Mouse (Mus musculus) midbrain, postnatal 0 days (tissue): ENCODE results near the gene Ehd2. TPM values are rescaled to one million over a fixed set of nuclear protein-coding genes. Genes with fewer than 3 reads are reported as not detected.

Experiments used
- ATAC-seq: fragments of 200-750 bp; cut with Nextera tagmentation; 2 replicates; pipeline ENCODE4 v1.8.0; 2017; ENCODE audit warnings: moderate number of reproducible peaks, mild to moderate bottlenecking, moderate TSS enrichment, moderate library complexity; ENCODE audit not compliant: low FRiP score
- DNase-seq: peaks from one replicate; pipeline ENCODE4 v3.0.0-alpha.2; 2015; ENCODE audit warnings: low spot score
- H3K27ac ChIP-seq: fragments of 300-500 bp; sonication (generic); 2 replicates; pipeline ENCODE4 v1.5.1; 2014; ENCODE audit warnings: low read depth, mild to moderate bottlenecking, low read length, mixed read lengths
- H3K27me3 ChIP-seq: fragments of 300-500 bp; sonication (generic); 2 replicates; pipeline ENCODE4 v1.6.1; 2014; ENCODE audit warnings: low read length, control low read depth, mixed read lengths; ENCODE audit not compliant: insufficient read depth
- H3K36me3 ChIP-seq: fragments of 300-500 bp; sonication (generic); 2 replicates; pipeline ENCODE4 v1.6.1; 2014; ENCODE audit warnings: low read length, control low read depth, mixed read lengths; ENCODE audit not compliant: insufficient read depth
- H3K4me1 ChIP-seq: fragments of 300-500 bp; sonication (generic); 2 replicates; pipeline ENCODE4 v1.6.1; 2014; ENCODE audit warnings: mild to moderate bottlenecking, control low read depth, antibody characterized with exemption, low read length, mixed read lengths; ENCODE audit not compliant: insufficient read depth
- H3K4me2 ChIP-seq: fragments of 300-500 bp; sonication (generic); 2 replicates; pipeline ENCODE4 v1.6.1; 2014; ENCODE audit warnings: low read depth, mild to moderate bottlenecking, low read length, mixed read lengths; ENCODE audit not compliant: poor library complexity, severe bottlenecking
- H3K4me3 ChIP-seq: fragments of 300-500 bp; sonication (generic); 2 replicates; pipeline ENCODE4 v1.5.1; 2014; ENCODE audit warnings: low read depth, mild to moderate bottlenecking, low read length, moderate library complexity
- H3K9ac ChIP-seq: fragments of 300-500 bp; sonication (generic); replicated peaks from 2 replicates; pipeline ENCODE4 v1.6.1; 2014; ENCODE audit warnings: mild to moderate bottlenecking, low read length, moderate library complexity, mixed read lengths; ENCODE audit not compliant: poor library complexity, severe bottlenecking
- H3K9me3 ChIP-seq: fragments of 300-500 bp; sonication (generic); 2 replicates; pipeline ENCODE4 v1.6.1; 2016; ENCODE audit warnings: low read length, control low read depth
- CTCF ChIP-seq: IDR thresholded peaks from 2 replicates; pipeline ENCODE4 v1.5.1; 2016; ENCODE audit warnings: antibody characterized with exemption, mild to moderate bottlenecking
- WGBS: fragments of 180-500 bp; shearing (Covaris S2); extraction: QIAGEN DNeasy Blood & Tissue Kit; methylation state at CpG from one replicate; pipeline ENCODE4 v1.1.7; 2014; 5-methylcytosine and 5-hydroxymethylcytosine counted together
- polyA plus RNA-seq: library from polyadenylated mRNA; unstranded; fragments of >200 nt; fragmentation: Nextera tagmentation; extraction: Ambion mirVana; gene quantifications from 2 replicates; pipeline ENCODE4 v1.2.1, GENCODE M21; 2015
- total RNA-seq: library from RNA; depleted of rRNA; stranded (reverse); fragments of >200 nt; gene quantifications from 2 replicates; pipeline ENCODE4 v1.2.3, GENCODE M21; 2014

Ehd2 gene
- total and polyA plus RNA-seq, 2 experiments from 2014 or later = 3.9 to 5.9 TPM

- peak; percentile 85 for TF ChIP-seq CTCF
- Histone ChIP-seq H3K36me3 (peaks cover 33% of the 10 kb centered on the region), H3K4me2 (no peak overlapping the region), H3K27ac (no peak overlapping the region), H3K4me1 (no peaks in the 10 kb centered on the region), H3K9ac (no peak overlapping the region), H3K27me3 (no peaks in the 10 kb centered on the region), H3K4me3 (no peak overlapping the region), H3K9me3 (no peaks in the 10 kb centered on the region)
- ATAC-seq (no peak), DNase-seq (peak; percentile 64)
- WGBS = 39% methylated on average over 4 of the region's 4 CpGs
Measured at GRCm38 (mm10) chr7:15982729-15983407, 15.5 kb upstream of the Ehd2 start.

DNA sequence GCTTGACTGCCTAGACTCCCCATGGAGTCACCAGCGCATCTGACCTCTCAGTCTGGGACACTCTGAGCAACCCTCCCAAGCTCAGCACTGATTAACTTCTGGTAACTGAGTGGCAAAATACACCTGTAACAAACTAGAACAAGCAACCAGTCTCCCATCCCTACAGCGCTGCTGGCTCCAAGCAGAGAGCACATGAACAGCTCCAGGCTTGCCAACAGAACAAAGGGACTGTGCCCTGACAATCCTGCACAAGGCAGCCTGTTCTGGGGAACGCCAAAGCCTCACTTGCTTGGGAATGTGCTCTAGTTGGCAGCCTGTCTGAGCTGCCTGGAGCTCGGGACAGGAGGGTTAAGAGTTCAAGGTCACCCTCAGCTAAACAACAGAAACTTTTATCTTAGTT lies 14.2 kb upstream of the Ehd2 start:
- Histone ChIP-seq H3K4me2 (no peak overlapping the region), H3K36me3 (peaks cover 30% of the 10 kb centered on the region), H3K4me1 (no peaks in the 10 kb centered on the region), H3K27me3 (no peaks in the 10 kb centered on the region), H3K9me3 (no peaks in the 10 kb centered on the region), H3K27ac (no peak overlapping the region), H3K4me3 (no peak overlapping the region), H3K9ac (no peak overlapping the region)
- no peak for TF ChIP-seq CTCF
- ATAC-seq = no peak
- 81% methylated on average over 4 of the region's 4 CpGs for WGBS
- peak; percentile 10 for DNase-seq

GRCm38 (mm10) chr7:15980246-15980645 lies 12.9 kb upstream of the Ehd2 start:
- DNase-seq = no peak
- H3K9ac ChIP-seq = no peak overlapping the region
- H3K4me1 ChIP-seq = no peaks in the 10 kb centered on the region
- H3K36me3 ChIP-seq = peaks cover 30% of the 10 kb centered on the region
- H3K27me3 ChIP-seq = no peaks in the 10 kb centered on the region
- WGBS = 81% methylated on average over 8 of the region's 8 CpGs
- no peak overlapping the region for H3K4me3 ChIP-seq
- no peak overlapping the region for H3K27ac ChIP-seq
- H3K4me2 ChIP-seq = no peak overlapping the region
- H3K9me3 ChIP-seq = no peaks in the 10 kb centered on the region
- no peak for ATAC-seq
- TF ChIP-seq CTCF = no peak

DNA sequence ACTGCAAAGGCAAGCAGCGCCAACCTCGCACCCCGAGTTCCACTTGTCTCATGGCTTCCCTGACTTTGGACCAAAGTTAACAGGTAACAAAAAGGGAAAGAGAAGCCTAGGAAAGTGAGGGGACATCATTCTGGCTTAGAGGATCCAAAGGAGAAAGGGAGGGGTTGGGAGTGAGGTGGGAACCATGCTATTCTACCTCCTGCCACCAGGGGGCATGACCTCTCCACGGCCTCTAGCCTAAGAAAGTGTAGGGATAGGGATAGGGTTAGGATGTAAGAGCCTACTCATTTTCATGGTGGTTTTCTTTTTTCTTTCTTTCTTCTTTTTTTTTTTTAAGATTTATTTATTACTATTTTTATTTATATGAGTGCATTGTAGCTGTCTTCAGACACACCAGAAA lies 8.5 kb upstream of the Ehd2 start:
- Histone ChIP-seq H3K9me3 (no peaks in the 10 kb centered on the region), H3K4me3 (no peak overlapping the region), H3K27me3 (no peaks in the 10 kb centered on the region), H3K4me2 (no peak overlapping the region), H3K9ac (no peak overlapping the region), H3K36me3 (peaks cover 38% of the 10 kb centered on the region), H3K27ac (no peak overlapping the region), H3K4me1 (no peaks in the 10 kb centered on the region)
- WGBS = 80% methylated on average over 4 of the region's 4 CpGs
- TF ChIP-seq CTCF = peak; percentile 84
- ATAC-seq (no peak), DNase-seq (peak; percentile 22)

GRCm38 (mm10) chr7:15975451-15975850 lies 8.1 kb upstream of the Ehd2 start:
- Histone ChIP-seq H3K4me2 (no peak overlapping the region), H3K36me3 (peaks cover 38% of the 10 kb centered on the region), H3K4me3 (no peak overlapping the region), H3K9me3 (no peaks in the 10 kb centered on the region), H3K27me3 (no peaks in the 10 kb centered on the region), H3K27ac (no peak overlapping the region), H3K4me1 (no peaks in the 10 kb centered on the region), H3K9ac (no peak overlapping the region)
- WGBS = 96% methylated on average over 10 of the region's 10 CpGs
- DNase-seq (no peak), ATAC-seq (peak; percentile 6; the same call in 1 of the 2 replicates)
- no peak for TF ChIP-seq CTCF

DNA sequence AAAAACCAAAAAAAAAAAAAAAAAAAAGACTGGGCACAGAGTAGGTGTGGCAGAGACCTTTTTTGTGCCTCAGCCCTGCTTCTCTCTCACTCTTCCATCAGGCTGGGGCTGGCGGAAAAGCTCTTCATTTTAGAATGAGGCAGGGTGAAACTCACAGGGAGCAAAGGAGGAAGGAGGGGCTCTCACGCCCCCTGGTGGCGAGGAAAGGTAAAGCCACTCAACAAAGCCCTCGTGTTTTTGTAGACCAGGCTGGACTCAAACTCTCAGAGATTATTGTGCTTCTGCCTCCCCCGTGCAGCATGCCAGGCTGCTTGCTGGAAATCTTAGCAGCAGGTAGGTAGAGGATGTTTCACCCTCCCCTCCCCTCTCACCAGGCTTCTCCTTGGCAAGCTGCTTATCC lies 7.3 kb upstream of the Ehd2 start:
- 54% methylated on average over 5 of the region's 5 CpGs for WGBS
- ATAC-seq = no peak
- Histone ChIP-seq H3K4me3 (no peak overlapping the region), H3K27ac (no peak overlapping the region), H3K4me2 (no peak overlapping the region), H3K27me3 (no peaks in the 10 kb centered on the region), H3K4me1 (no peaks in the 10 kb centered on the region), H3K9ac (no peak overlapping the region), H3K36me3 (peaks cover 38% of the 10 kb centered on the region), H3K9me3 (no peaks in the 10 kb centered on the region)
- DNase-seq = peak; percentile 28
- peak; percentile 81 for TF ChIP-seq CTCF
